Mouse (Mus musculus) limb, embryonic 14.5 days (tissue): Measurements from ENCODE around the gene Cd79b. TPM values are rescaled to one million over a fixed set of nuclear protein-coding genes. Genes with fewer than 3 reads are reported as not detected.

Source experiments
- ATAC-seq: fragments of 200-750 bp; cut with Nextera tagmentation; 2 replicates; pipeline ENCODE4 v1.8.0; 2017; ENCODE audit warnings: low read depth, moderate number of reproducible peaks, moderate TSS enrichment; ENCODE audit not compliant: low FRiP score
- DNase-seq: peaks from one replicate; pipeline ENCODE4 v3.0.0-alpha.2; 2015; ENCODE audit warnings: low spot score
- H3K27ac ChIP-seq: fragments of 300-500 bp; sonication (generic); replicated peaks from 2 replicates; pipeline ENCODE4 v1.5.1; 2014; ENCODE audit warnings: low read depth, mild to moderate bottlenecking, low read length, moderate library complexity, mixed read lengths
- H3K27me3 ChIP-seq: fragments of 300-500 bp; sonication (generic); 2 replicates; pipeline ENCODE4 v1.6.1; 2014; ENCODE audit warnings: low read length, mixed read lengths; ENCODE audit not compliant: control insufficient read depth, insufficient read depth
- H3K36me3 ChIP-seq: fragments of 300-500 bp; sonication (generic); 2 replicates; pipeline ENCODE4 v1.6.1; 2014; ENCODE audit warnings: mild to moderate bottlenecking, low read length, moderate library complexity, mixed read lengths; ENCODE audit not compliant: control insufficient read depth, insufficient read depth
- H3K4me1 ChIP-seq: fragments of 300-500 bp; sonication (generic); 2 replicates; pipeline ENCODE4 v1.6.1; 2014; ENCODE audit warnings: antibody characterized with exemption, low read length, mixed read lengths; ENCODE audit not compliant: control insufficient read depth, insufficient read depth
- H3K4me2 ChIP-seq: fragments of 300-500 bp; sonication (generic); replicated peaks from 2 replicates; pipeline ENCODE4 v1.6.1; 2014; ENCODE audit warnings: low read depth, mild to moderate bottlenecking, low read length, moderate library complexity; ENCODE audit not compliant: severe bottlenecking
- H3K4me3 ChIP-seq: fragments of 300-500 bp; sonication (generic); replicated peaks from 2 replicates; pipeline ENCODE4 v1.5.1; 2014; ENCODE audit warnings: low read length
- H3K9ac ChIP-seq: fragments of 300-500 bp; sonication (generic); 2 replicates; pipeline ENCODE4 v1.6.1; 2014; ENCODE audit warnings: mild to moderate bottlenecking, low read depth, low read length, moderate library complexity; ENCODE audit not compliant: severe bottlenecking
- H3K9me3 ChIP-seq: fragments of 300-500 bp; sonication (generic); 2 replicates; pipeline ENCODE4 v1.6.1; 2016; ENCODE audit warnings: low read length; ENCODE audit not compliant: control insufficient read depth
- POLR2A ChIP-seq: fragments of 200-500 bp; IDR thresholded peaks from 2 replicates; pipeline ENCODE4 v1.8.0; 2012; ENCODE audit warnings: inconsistent platforms, mild to moderate bottlenecking, moderate library complexity, borderline replicate concordance; ENCODE audit not compliant: insufficient read depth, insufficient read length; ENCODE audit errors: extremely low read depth
- WGBS: fragments of 180-500 bp; shearing (Covaris S2); extraction: QIAGEN DNeasy Blood & Tissue Kit; methylation state at CpG from one replicate; pipeline ENCODE4 v1.1.7; 2014; 5-methylcytosine and 5-hydroxymethylcytosine counted together
- polyA plus RNA-seq, 2 experiments: library from polyadenylated mRNA; depleted of rRNA in 1 of 2; stranded (reverse) in 1 of 2; unstranded in 1 of 2; fragments of >200 nt; fragmentation: Nextera tagmentation in 1 of 2; extraction: Ambion mirVana in 1 of 2; gene quantifications; 2 replicates each; pipeline versions ENCODE4 v1.2.1 to v1.2.3; 2012 to 2014

Gene Cd79b
- polyA plus RNA-seq, 2 experiments = 2.7 to 3.0 TPM

- H3K27me3 ChIP-seq = no peaks in the 10 kb centered on the region
- WGBS = 88% methylated on average over 4 of the region's 4 CpGs
These were observed 49.0 kb downstream of the Cd79b start for GRCm38 (mm10) chr11:106265570-106265969.

GRCm38 (mm10) chr11:106264988-106265387 is 49.6 kb downstream of the Cd79b start:
- Histone ChIP-seq H3K27me3 (no peaks in the 10 kb centered on the region), H3K9ac (no peak overlapping the region), H3K4me2 (no peak overlapping the region), H3K36me3 (peaks cover 69% of the 10 kb centered on the region), H3K27ac (no peak overlapping the region), H3K9me3 (no peaks in the 10 kb centered on the region), H3K4me3 (no peak overlapping the region), H3K4me1 (peaks cover 32% of the 10 kb centered on the region)
- WGBS = 90% methylated on average over 15 of the region's 15 CpGs
- DNase-seq (no peak), ATAC-seq (no peak)
- TF ChIP-seq POLR2A = no peak

More at GRCm38 (mm10) chr11:106265570-106265969, 49.0 kb downstream of the Cd79b start:
- Histone ChIP-seq H3K9ac (no peak overlapping the region), H3K36me3 (peaks cover 67% of the 10 kb centered on the region), H3K4me1 (peaks cover 36% of the 10 kb centered on the region), H3K27ac (no peak overlapping the region), H3K9me3 (no peaks in the 10 kb centered on the region), H3K4me2 (no peak overlapping the region), H3K4me3 (no peak overlapping the region)
- ATAC-seq = no peak
- DNase-seq = no peak
- TF ChIP-seq POLR2A = no peak

DNA sequence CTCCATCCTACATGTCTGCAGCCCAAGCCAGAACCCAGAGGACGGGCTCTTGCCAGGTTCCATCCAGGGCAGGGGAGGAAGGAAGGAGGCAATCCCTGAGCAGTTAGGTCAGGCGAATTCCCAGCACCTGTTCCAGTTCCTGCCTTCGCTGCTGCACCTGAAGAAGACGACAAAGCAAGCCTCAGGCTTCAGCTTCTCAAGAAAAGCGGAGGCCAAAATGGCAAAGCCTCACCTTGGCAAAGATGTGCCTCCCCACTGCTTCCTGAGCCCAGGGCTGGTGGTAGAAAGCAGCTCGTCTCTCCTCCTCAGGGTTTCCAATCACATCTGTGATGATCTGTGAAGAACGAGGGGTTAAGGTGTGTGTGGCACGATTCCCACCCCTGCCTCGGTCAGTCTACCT is 50.6 kb downstream of the Cd79b start:
- peaks cover 75% of the 10 kb centered on the region for H3K36me3 ChIP-seq
- 81% methylated on average over 9 of the region's 9 CpGs for WGBS
- peaks cover 24% of the 10 kb centered on the region for H3K4me1 ChIP-seq

More for the DNA sequence above, 50.6 kb downstream of the Cd79b start:
- Histone ChIP-seq H3K27ac (no peak overlapping the region), H3K9ac (no peak overlapping the region), H3K9me3 (no peaks in the 10 kb centered on the region), H3K4me2 (no peak overlapping the region), H3K4me3 (no peak overlapping the region), H3K27me3 (no peaks in the 10 kb centered on the region)
- ATAC-seq (no peak), DNase-seq (no peak)
- TF ChIP-seq POLR2A = no peak

Other genes with a start within 250 kb of the Cd79b start
- gene Taco1, start 248.7 kb downstream of the Cd79b start, polyA plus RNA-seq (2012; rRNA removed) = 14.5 and 15.1 TPM in 2 replicates
- 7.4 and 7.8 TPM in 2 replicates for gene Taco1, start 248.7 kb downstream of the Cd79b start, polyA plus RNA-seq (2014; fragmentation: Nextera tagmentation; extraction: Ambion mirVana)
- gene Map3k3, start 230.1 kb downstream of the Cd79b start, polyA plus RNA-seq (2012; rRNA removed) = 48.5 and 54.5 TPM in 2 replicates
- gene Map3k3, start 230.1 kb downstream of the Cd79b start, polyA plus RNA-seq (2014; fragmentation: Nextera tagmentation; extraction: Ambion mirVana) = 33.3 and 37.5 TPM in 2 replicates
- gene Gm10840, start 153.9 kb downstream of the Cd79b start, polyA plus RNA-seq (2012; rRNA removed) = not detected in 2 replicates
- not detected in 2 replicates for gene Gm10840, start 153.9 kb downstream of the Cd79b start, polyA plus RNA-seq (2014; fragmentation: Nextera tagmentation; extraction: Ambion mirVana)
- gene Limd2, start 153.9 kb downstream of the Cd79b start, polyA plus RNA-seq (2012; rRNA removed) = 148 and 169 TPM in 2 replicates
- 237 and 260 TPM in 2 replicates for gene Limd2, start 153.9 kb downstream of the Cd79b start, polyA plus RNA-seq (2014; fragmentation: Nextera tagmentation; extraction: Ambion mirVana)
- 46.8 and 62.2 TPM in 2 replicates for gene Strada, start 112.6 kb downstream of the Cd79b start, polyA plus RNA-seq (2012; rRNA removed)
- gene Strada, start 112.6 kb downstream of the Cd79b start, polyA plus RNA-seq (2014; fragmentation: Nextera tagmentation; extraction: Ambion mirVana) = 24.0 and 28.5 TPM in 2 replicates
- 43.6 and 48.8 TPM in 2 replicates for gene Ccdc47, start 98.4 kb downstream of the Cd79b start, polyA plus RNA-seq (2012; rRNA removed)
- gene Ccdc47, start 98.4 kb downstream of the Cd79b start, polyA plus RNA-seq (2014; fragmentation: Nextera tagmentation; extraction: Ambion mirVana) = 63.7 and 66.1 TPM in 2 replicates
- 35.3 and 50.4 TPM in 2 replicates for gene Ddx42, start 97.8 kb downstream of the Cd79b start, polyA plus RNA-seq (2012; rRNA removed)
- gene Ddx42, start 97.8 kb downstream of the Cd79b start, polyA plus RNA-seq (2014; fragmentation: Nextera tagmentation; extraction: Ambion mirVana) = 63.9 and 73.3 TPM in 2 replicates
- 36.4 and 43.8 TPM in 2 replicates for gene Ftsj3, start 58.7 kb downstream of the Cd79b start, polyA plus RNA-seq (2012; rRNA removed)
- 54.6 and 55.8 TPM in 2 replicates for gene Ftsj3, start 58.7 kb downstream of the Cd79b start, polyA plus RNA-seq (2014; fragmentation: Nextera tagmentation; extraction: Ambion mirVana)
- 123 and 186 TPM in 2 replicates for gene Psmc5, start 58.6 kb downstream of the Cd79b start, polyA plus RNA-seq (2012; rRNA removed)
- gene Psmc5, start 58.6 kb downstream of the Cd79b start, polyA plus RNA-seq (2014; fragmentation: Nextera tagmentation; extraction: Ambion mirVana) = 244 and 253 TPM in 2 replicates
- gene Smarcd2, start 41.8 kb downstream of the Cd79b start, polyA plus RNA-seq (2012; rRNA removed) = 184 and 203 TPM in 2 replicates
- gene Smarcd2, start 41.8 kb downstream of the Cd79b start, polyA plus RNA-seq (2014; fragmentation: Nextera tagmentation; extraction: Ambion mirVana) = 114 and 130 TPM in 2 replicates
- 0.78 and 1.0 TPM in 2 replicates for gene Tcam1, start 38.1 kb downstream of the Cd79b start, polyA plus RNA-seq (2012; rRNA removed)
- gene Tcam1, start 38.1 kb downstream of the Cd79b start, polyA plus RNA-seq (2014; fragmentation: Nextera tagmentation; extraction: Ambion mirVana) = 0.22 and 0.66 TPM in 2 replicates
- gene Gh, start 12.9 kb downstream of the Cd79b start, polyA plus RNA-seq (2012; rRNA removed) = not detected in 2 replicates
- gene Gh, start 12.9 kb downstream of the Cd79b start, polyA plus RNA-seq (2014; fragmentation: Nextera tagmentation; extraction: Ambion mirVana) = not detected in 2 replicates
- gene Scn4a, start 38.5 kb upstream of the Cd79b start, polyA plus RNA-seq (2012; rRNA removed) = 2.0 and 2.5 TPM in 2 replicates
- gene Scn4a, start 38.5 kb upstream of the Cd79b start, polyA plus RNA-seq (2014; fragmentation: Nextera tagmentation; extraction: Ambion mirVana) = 0.15 and 0.30 TPM in 2 replicates
- gene Prr29, start 50.7 kb upstream of the Cd79b start, polyA plus RNA-seq (2012; rRNA removed) = 1.1 TPM in 2 replicates
- gene Prr29, start 50.7 kb upstream of the Cd79b start, polyA plus RNA-seq (2014; fragmentation: Nextera tagmentation; extraction: Ambion mirVana) = 0.59 TPM in 1 of 2 replicates, not detected in the other
- gene Icam2, start 73.3 kb upstream of the Cd79b start, polyA plus RNA-seq (2012; rRNA removed) = 32.8 and 34.5 TPM in 2 replicates
- gene Icam2, start 73.3 kb upstream of the Cd79b start, polyA plus RNA-seq (2014; fragmentation: Nextera tagmentation; extraction: Ambion mirVana) = 42.9 and 46.4 TPM in 2 replicates
- 12.5 and 15.1 TPM in 2 replicates for gene Ern1, start 173.1 kb upstream of the Cd79b start, polyA plus RNA-seq (2012; rRNA removed)
- gene Ern1, start 173.1 kb upstream of the Cd79b start, polyA plus RNA-seq (2014; fragmentation: Nextera tagmentation; extraction: Ambion mirVana) = 6.4 and 7.8 TPM in 2 replicates